Mouse (Mus musculus): Measurements from ENCODE around the gene Ppm1l. TPM values are rescaled to one million over a fixed set of nuclear protein-coding genes. Genes with fewer than 3 reads are reported as not detected.
A peak's percentile ranks its signal among the peaks of the same experiment; 100 is the strongest.

The Ppm1l gene
- polyA plus RNA-seq, 1 experiment from 2014 or later: 24.2 TPM

GRCm38 (mm10) chr3:69506352-69506751 lies 189.7 kb downstream of the Ppm1l start:
- no peak for ATAC-seq (ENCODE audit: low FRiP score)

GRCm38 (mm10) chr3:69509411-69509952 lies 192.8 kb downstream of the Ppm1l start:
- 67% methylated on average over 3 of the region's 3 CpGs for WGBS
- H3K27me3 ChIP-seq (replicated peaks): no peaks in the 10 kb centered on the region
- no peak overlapping the region for H3K4me3 ChIP-seq (replicated peaks)
- no peaks in the 10 kb centered on the region for H3K9me3 ChIP-seq (replicated peaks)
- no peak overlapping the region for H3K9ac ChIP-seq (replicated peaks)
- H3K27ac ChIP-seq (replicated peaks): no peak overlapping the region
- ATAC-seq (ENCODE audit: low FRiP score): no peak
- no peaks in the 10 kb centered on the region for H3K36me3 ChIP-seq
- no peak overlapping the region for H3K4me2 ChIP-seq
- H3K4me1 ChIP-seq: peaks cover 11% of the 10 kb centered on the region

More at GRCm38 (mm10) chr3:69506352-69506751, 189.7 kb downstream of the Ppm1l start:
- H3K36me3 ChIP-seq: no peaks in the 10 kb centered on the region
- 80% methylated on average over 4 of the region's 4 CpGs for WGBS
- no peak overlapping the region for H3K9ac ChIP-seq (replicated peaks)
- H3K4me1 ChIP-seq: peaks cover 23% of the 10 kb centered on the region
- H3K4me3 ChIP-seq (replicated peaks): no peak overlapping the region
- H3K9me3 ChIP-seq (replicated peaks): no peaks in the 10 kb centered on the region
- H3K4me2 ChIP-seq: no peak overlapping the region
- H3K27me3 ChIP-seq (replicated peaks): no peaks in the 10 kb centered on the region
- no peak overlapping the region for H3K27ac ChIP-seq (replicated peaks)

GRCm38 (mm10) chr3:69511881-69512280 lies 195.2 kb downstream of the Ppm1l start:
- Histone ChIP-seq H3K27me3 (replicated peaks) (no peaks in the 10 kb centered on the region), H3K27ac (replicated peaks) (no peak overlapping the region), H3K4me3 (replicated peaks) (no peak overlapping the region), H3K4me2 (no peak overlapping the region), H3K9ac (replicated peaks) (no peak overlapping the region), H3K9me3 (replicated peaks) (no peaks in the 10 kb centered on the region), H3K36me3 (no peaks in the 10 kb centered on the region), H3K4me1 (peaks cover 11% of the 10 kb centered on the region)
- ATAC-seq (ENCODE audit: low FRiP score): peak; percentile 42; the same call in 1 of the 2 replicates
- WGBS: 42% methylated on average over 7 of the region's 7 CpGs

GRCm38 (mm10) chr3:69512402-69512801 lies 195.7 kb downstream of the Ppm1l start:
- H3K36me3 ChIP-seq: no peaks in the 10 kb centered on the region
- peaks cover 11% of the 10 kb centered on the region for H3K4me1 ChIP-seq
- peak overlapping the region; percentile 60; the same call in 1 of the 2 replicates for H3K27ac ChIP-seq (replicated peaks)
- no peak overlapping the region for H3K4me2 ChIP-seq
- WGBS: 30% methylated on average over 7 of the region's 7 CpGs
- H3K27me3 ChIP-seq (replicated peaks): no peaks in the 10 kb centered on the region
- no peak overlapping the region for H3K9ac ChIP-seq (replicated peaks)
- no peak overlapping the region for H3K4me3 ChIP-seq (replicated peaks)
- no peaks in the 10 kb centered on the region for H3K9me3 ChIP-seq (replicated peaks)
- ATAC-seq (ENCODE audit: low FRiP score): peak; percentile 19; the same call in 1 of the 2 replicates

- Histone ChIP-seq H3K4me1 (peaks cover 29% of the 10 kb centered on the region), H3K9ac (replicated peaks) (no peak overlapping the region), H3K9me3 (replicated peaks) (no peaks in the 10 kb centered on the region), H3K27ac (replicated peaks) (no peak overlapping the region), H3K4me2 (no peak overlapping the region), H3K36me3 (no peaks in the 10 kb centered on the region), H3K4me3 (replicated peaks) (no peak overlapping the region), H3K27me3 (replicated peaks) (no peaks in the 10 kb centered on the region)
- no peak for ATAC-seq (ENCODE audit: low FRiP score)
- 80% methylated on average over 13 of the region's 13 CpGs for WGBS
These were observed 199.2 kb downstream of the Ppm1l start for GRCm38 (mm10) chr3:69515730-69516350.

- Histone ChIP-seq H3K27ac (replicated peaks) (peak overlapping the region; percentile 72), H3K4me1 (peaks cover 24% of the 10 kb centered on the region), H3K27me3 (replicated peaks) (no peaks in the 10 kb centered on the region), H3K9me3 (replicated peaks) (no peaks in the 10 kb centered on the region), H3K4me3 (replicated peaks) (no peak overlapping the region), H3K9ac (replicated peaks) (no peak overlapping the region), H3K4me2 (no peak overlapping the region), H3K36me3 (no peaks in the 10 kb centered on the region)
- ATAC-seq (ENCODE audit: low FRiP score): peak; percentile 42
- WGBS: 36% methylated on average over 9 of the region's 9 CpGs
These were observed 202.5 kb downstream of the Ppm1l start for GRCm38 (mm10) chr3:69519188-69519587.

- H3K36me3 ChIP-seq: no peaks in the 10 kb centered on the region
- H3K27ac ChIP-seq (replicated peaks): peak overlapping the region; percentile 72
- H3K4me2 ChIP-seq: no peak overlapping the region
- WGBS: 56% methylated on average over 21 of the region's 21 CpGs
- H3K4me3 ChIP-seq (replicated peaks): no peak overlapping the region
- peaks cover 31% of the 10 kb centered on the region for H3K4me1 ChIP-seq
- H3K27me3 ChIP-seq (replicated peaks): no peaks in the 10 kb centered on the region
- H3K9me3 ChIP-seq (replicated peaks): no peaks in the 10 kb centered on the region
- H3K9ac ChIP-seq (replicated peaks): no peak overlapping the region
- peak; percentile 42 for ATAC-seq (ENCODE audit: low FRiP score)
These were observed 203.3 kb downstream of the Ppm1l start for GRCm38 (mm10) chr3:69519789-69520558.

GRCm38 (mm10) chr3:69522270-69522669 lies 205.6 kb downstream of the Ppm1l start:
- Histone ChIP-seq H3K4me2 (no peak overlapping the region), H3K27ac (replicated peaks) (no peak overlapping the region), H3K9ac (replicated peaks) (no peak overlapping the region), H3K4me1 (peaks cover 35% of the 10 kb centered on the region), H3K36me3 (no peaks in the 10 kb centered on the region), H3K4me3 (replicated peaks) (no peak overlapping the region), H3K9me3 (replicated peaks) (no peaks in the 10 kb centered on the region), H3K27me3 (replicated peaks) (no peaks in the 10 kb centered on the region)
- 84% methylated on average over 3 of the region's 3 CpGs for WGBS
- no peak for ATAC-seq (ENCODE audit: low FRiP score)

- Histone ChIP-seq H3K9ac (replicated peaks) (no peak overlapping the region), H3K36me3 (no peaks in the 10 kb centered on the region), H3K4me1 (peaks cover 28% of the 10 kb centered on the region), H3K9me3 (replicated peaks) (no peaks in the 10 kb centered on the region), H3K27me3 (replicated peaks) (no peaks in the 10 kb centered on the region), H3K4me3 (replicated peaks) (no peak overlapping the region), H3K4me2 (no peak overlapping the region), H3K27ac (replicated peaks) (0 out of 2 replicates have a peak overlapping the region, but pooled peaks have one; percentile 13)
- no peak for ATAC-seq (ENCODE audit: low FRiP score)
- WGBS: 81% methylated on average over 8 of the region's 8 CpGs
These were observed 207.9 kb downstream of the Ppm1l start for GRCm38 (mm10) chr3:69524356-69525071.

GRCm38 (mm10) chr3:69525072-69525529 lies 208.4 kb downstream of the Ppm1l start:
- 58% methylated on average over 8 of the region's 8 CpGs for WGBS
- no peaks in the 10 kb centered on the region for H3K9me3 ChIP-seq (replicated peaks)

GRCm38 (mm10) chr3:69527384-69527783 lies 210.7 kb downstream of the Ppm1l start:
- Histone ChIP-seq H3K9me3 (replicated peaks) (no peaks in the 10 kb centered on the region), H3K27ac (replicated peaks) (no peak overlapping the region), H3K9ac (replicated peaks) (no peak overlapping the region), H3K4me3 (replicated peaks) (no peak overlapping the region), H3K36me3 (no peaks in the 10 kb centered on the region), H3K27me3 (replicated peaks) (no peaks in the 10 kb centered on the region), H3K4me2 (no peak overlapping the region), H3K4me1 (peaks cover 20% of the 10 kb centered on the region)
- no peak for ATAC-seq (ENCODE audit: low FRiP score)
- 97% methylated on average over 1 of the region's 1 CpGs for WGBS

More at GRCm38 (mm10) chr3:69525072-69525529, 208.4 kb downstream of the Ppm1l start:
- Histone ChIP-seq H3K36me3 (no peaks in the 10 kb centered on the region), H3K4me1 (peaks cover 27% of the 10 kb centered on the region), H3K9ac (replicated peaks) (no peak overlapping the region), H3K27me3 (replicated peaks) (no peaks in the 10 kb centered on the region), H3K27ac (replicated peaks) (0 out of 2 replicates have a peak overlapping the region, but pooled peaks have one; percentile 13), H3K4me3 (replicated peaks) (no peak overlapping the region), H3K4me2 (no peak overlapping the region)
- ATAC-seq (ENCODE audit: low FRiP score): no peak
